ENCODE assay signal across 8 mouse cellular contexts in genomic region chr15:79402176-79402575, GRCm38 (mm10). TPM values are rescaled to one million over a fixed set of nuclear protein-coding genes. Genes with fewer than 3 reads are reported as not detected.
A peak's percentile ranks its signal among the peaks of the same experiment; 100 is the strongest.
DNase-seq lines count a peak whose midpoint lies in the region; ATAC-seq lines count a peak whose summit lies in the region.

No protein-coding gene starts in this region.

- peak overlapping the region; percentile 78 for H3K4me2 ChIP-seq in embryonic facial prominence, embryonic 12.5 days (replicated peaks)
- peak overlapping the region; percentile 77 for H3K4me2 ChIP-seq in limb, embryonic 11.5 days (ENCODE audit: low read depth, severe bottlenecking)
- peak overlapping the region; percentile 87 for H3K4me2 ChIP-seq in stomach, embryonic 15.5 days

- WGBS in embryonic facial prominence, embryonic 12.5 days: 20% methylated on average over 5 of the region's 5 CpGs
- 20% methylated on average over 5 of the region's 5 CpGs for WGBS in limb, embryonic 11.5 days
- 18% methylated on average over 5 of the region's 5 CpGs for WGBS in stomach, embryonic 15.5 days

- no peaks in the 10 kb centered on the region for H3K9me3 ChIP-seq in embryonic facial prominence, embryonic 12.5 days
- H3K9me3 ChIP-seq in limb, embryonic 11.5 days (ENCODE audit: control insufficient read depth, low read length): no peaks in the 10 kb centered on the region
- no peaks in the 10 kb centered on the region for H3K9me3 ChIP-seq in stomach, embryonic 15.5 days

- peaks cover 40% of the 10 kb centered on the region for H3K4me1 ChIP-seq in embryonic facial prominence, embryonic 12.5 days
- H3K4me1 ChIP-seq in limb, embryonic 11.5 days (ENCODE audit: control insufficient read depth, insufficient read depth, low read length): peaks cover 19% of the 10 kb centered on the region
- peaks cover 39% of the 10 kb centered on the region for H3K4me1 ChIP-seq in stomach, embryonic 15.5 days

- H3K27me3 ChIP-seq in embryonic facial prominence, embryonic 12.5 days: no peaks in the 10 kb centered on the region
- no peaks in the 10 kb centered on the region for H3K27me3 ChIP-seq in limb, embryonic 11.5 days (ENCODE audit: control insufficient read depth, insufficient read depth, low read length)
- H3K27me3 ChIP-seq in stomach, embryonic 15.5 days (replicated peaks): no peaks in the 10 kb centered on the region

- H3K27ac ChIP-seq in embryonic facial prominence, embryonic 12.5 days: no peak overlapping the region
- no peak overlapping the region for H3K27ac ChIP-seq in limb, embryonic 11.5 days (replicated peaks; ENCODE audit: low read depth, low read length)
- H3K27ac ChIP-seq in stomach, embryonic 15.5 days: peak overlapping the region; percentile 81; the same call in 1 of the 2 replicates

- H3K9ac ChIP-seq in embryonic facial prominence, embryonic 12.5 days: peak overlapping the region; percentile 64
- H3K9ac ChIP-seq in limb, embryonic 11.5 days (ENCODE audit: low read length): peak overlapping the region; percentile 85
- H3K9ac ChIP-seq in stomach, embryonic 15.5 days: peak overlapping the region; percentile 86

- no peak for ATAC-seq in embryonic facial prominence, embryonic 12.5 days (ENCODE audit: insufficient number of reproducible peaks, insufficient read depth, low FRiP score, low TSS enrichment)
- no peak for ATAC-seq in limb, embryonic 11.5 days (ENCODE audit: insufficient number of reproducible peaks, low FRiP score, low TSS enrichment, low read depth)
- no peak for ATAC-seq in stomach, embryonic 15.5 days (ENCODE audit: insufficient read depth, low FRiP score, low read depth)
- ATAC-seq in inflammation-experienced regulatory T-cells, adult 6 months: no peak

- H3K36me3 ChIP-seq in embryonic facial prominence, embryonic 12.5 days: peaks cover 5% of the 10 kb centered on the region; the same call in 1 of the 2 replicates
- no peaks in the 10 kb centered on the region; the same call in 1 of the 2 replicates for H3K36me3 ChIP-seq in limb, embryonic 11.5 days (ENCODE audit: control insufficient read depth, insufficient read depth, low read length)
- no peaks in the 10 kb centered on the region for H3K36me3 ChIP-seq in stomach, embryonic 15.5 days

- H3K4me3 ChIP-seq in embryonic facial prominence, embryonic 12.5 days: peak overlapping the region; percentile 74
- peak overlapping the region; percentile 81 for H3K4me3 ChIP-seq in limb, embryonic 11.5 days (ENCODE audit: low read depth, low read length)
- H3K4me3 ChIP-seq in stomach, embryonic 15.5 days (replicated peaks): peak overlapping the region; percentile 95

- peak; percentile 21 for DNase-seq in embryo, embryonic 10.5 days (ENCODE audit: low spot score)
- DNase-seq in embryo, embryonic 10 days (ENCODE audit: low spot score): no peak
- peak; percentile 47 for DNase-seq in 3T3-L1 (ENCODE audit: low read depth, low spot score)
- DNase-seq in limb, embryonic 11.5 days (ENCODE audit: low spot score): no peak
- no peak for DNase-seq in spleen, adult 18-20 months

RNA-seq across cellular contexts. Expression of gene Tmem184b, which starts 1.2 kb away (rescaled TPM):
- polyA plus RNA-seq in embryonic facial prominence, embryonic 12.5 days (2016; fragmentation: Nextera tagmentation; extraction: Ambion mirVana): 61.7 and 63.1 TPM in 2 replicates
- polyA plus RNA-seq in limb, embryonic 11.5 days (2014; fragmentation: Nextera tagmentation; extraction: Ambion mirVana): 50.4 and 59.7 TPM in 2 replicates
- polyA plus RNA-seq in stomach, embryonic 15.5 days (2015; fragmentation: Nextera tagmentation; extraction: Ambion mirVana): 58.5 and 59.9 TPM in 2 replicates
- 10 to 100 TPM in 1 of 3 experiments, 1 to 10 TPM in 2; 8.2 to 12.8 (median 9.2) TPM for polyA plus RNA-seq in inflammation-experienced regulatory T-cells, adult 6 months (2017; shearing (Covaris generic))

RNA-seq across cellular contexts. Expression of gene Csnk1e, which starts 53.2 kb away (rescaled TPM):
- 148 and 160 TPM in 2 replicates for polyA plus RNA-seq in embryonic facial prominence, embryonic 12.5 days (2016; fragmentation: Nextera tagmentation; extraction: Ambion mirVana)
- polyA plus RNA-seq in limb, embryonic 11.5 days (2014; fragmentation: Nextera tagmentation; extraction: Ambion mirVana): 149 and 156 TPM in 2 replicates
- polyA plus RNA-seq in stomach, embryonic 15.5 days (2015; fragmentation: Nextera tagmentation; extraction: Ambion mirVana): 63.7 and 66.0 TPM in 2 replicates
- polyA plus RNA-seq in inflammation-experienced regulatory T-cells, adult 6 months (2017; shearing (Covaris generic)): 1 to 10 TPM; 4.2 to 6.5 (median 4.4) TPM

RNA-seq across cellular contexts. Expression of gene Maff, which starts 55.8 kb away (rescaled TPM):
- 1.8 and 1.9 TPM in 2 replicates for polyA plus RNA-seq in embryonic facial prominence, embryonic 12.5 days (2016; fragmentation: Nextera tagmentation; extraction: Ambion mirVana)
- 2.2 and 2.6 TPM in 2 replicates for polyA plus RNA-seq in limb, embryonic 11.5 days (2014; fragmentation: Nextera tagmentation; extraction: Ambion mirVana)
- polyA plus RNA-seq in stomach, embryonic 15.5 days (2015; fragmentation: Nextera tagmentation; extraction: Ambion mirVana): 5.2 and 6.6 TPM in 2 replicates
- 1 to 10 TPM in 2 of 3 experiments, under 1 TPM in 1; 0.84 to 5.5 (median 1.5) TPM for polyA plus RNA-seq in inflammation-experienced regulatory T-cells, adult 6 months (2017; shearing (Covaris generic))

Comparison
In these comparisons a context has a peak if more than half of its experiments do, and no peak if none do; other contexts are left out.
1. DNase-seq: peak in embryo, embryonic 10.5 days (single experiment) and 3T3-L1 (single experiment); none in embryo, embryonic 10 days (single experiment), limb, embryonic 11.5 days (single experiment) and spleen, adult 18-20 months (0 of 2).
2. Peak in every context shown above with its lines, with median percentiles within 50 percentile points of each other: H3K4me2 ChIP-seq, H3K4me3 ChIP-seq and H3K9ac ChIP-seq.